Mouse (Mus musculus): ENCODE results near the gene Nup188. TPM values are rescaled to one million over a fixed set of nuclear protein-coding genes. Genes with fewer than 3 reads are reported as not detected.

Gene Nup188
- polyA plus RNA-seq (2017; shearing (Covaris generic)) = 32.5 TPM

DNA sequence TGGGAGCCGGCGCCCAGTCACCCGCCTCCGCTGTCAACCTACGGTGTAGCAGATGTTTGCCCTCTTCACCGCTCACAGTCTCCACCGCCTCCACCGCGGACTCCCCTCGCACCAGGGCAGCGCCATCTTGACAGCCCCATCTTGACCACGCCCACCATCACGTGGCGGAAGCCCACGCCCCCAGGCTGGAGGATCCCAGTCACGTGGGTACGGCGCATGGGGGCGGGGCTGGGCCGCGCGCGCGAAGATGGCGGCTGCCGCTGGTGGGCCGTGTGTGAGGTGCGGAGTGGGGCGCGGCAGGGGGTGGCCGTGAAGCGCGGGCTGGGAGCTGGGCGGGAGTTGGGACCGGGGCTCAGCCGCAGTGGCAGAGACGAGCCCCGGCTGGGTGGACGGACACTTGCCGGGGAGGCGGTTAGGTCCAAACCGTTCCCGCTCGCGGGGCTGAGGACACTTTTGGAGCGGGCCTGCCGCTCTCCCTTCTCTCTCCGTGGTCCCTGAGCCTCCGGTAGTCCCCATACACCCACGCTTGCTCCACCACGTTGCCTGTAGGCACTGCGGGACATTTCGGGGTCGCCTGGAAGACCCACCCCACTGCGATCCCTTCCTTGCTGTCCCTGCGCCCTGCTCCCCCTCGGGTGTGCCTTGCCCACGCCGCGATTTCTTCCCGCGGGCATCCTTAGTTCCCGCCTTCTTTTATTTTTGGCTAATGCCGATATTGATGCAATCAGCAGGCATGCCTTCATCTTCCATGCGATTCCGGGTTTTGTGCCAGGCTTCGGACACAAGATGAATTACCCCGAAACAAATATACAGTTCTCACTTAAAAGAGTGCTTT, at the start of gene Nup188, which contains the start of gene Dolk:
Gene Nup188 (plus strand): TSS at position 206 of the 835 bp plus-strand sequence.
Gene Dolk (minus strand): TSS at position 143 of the 835 bp plus-strand sequence.

DNA sequence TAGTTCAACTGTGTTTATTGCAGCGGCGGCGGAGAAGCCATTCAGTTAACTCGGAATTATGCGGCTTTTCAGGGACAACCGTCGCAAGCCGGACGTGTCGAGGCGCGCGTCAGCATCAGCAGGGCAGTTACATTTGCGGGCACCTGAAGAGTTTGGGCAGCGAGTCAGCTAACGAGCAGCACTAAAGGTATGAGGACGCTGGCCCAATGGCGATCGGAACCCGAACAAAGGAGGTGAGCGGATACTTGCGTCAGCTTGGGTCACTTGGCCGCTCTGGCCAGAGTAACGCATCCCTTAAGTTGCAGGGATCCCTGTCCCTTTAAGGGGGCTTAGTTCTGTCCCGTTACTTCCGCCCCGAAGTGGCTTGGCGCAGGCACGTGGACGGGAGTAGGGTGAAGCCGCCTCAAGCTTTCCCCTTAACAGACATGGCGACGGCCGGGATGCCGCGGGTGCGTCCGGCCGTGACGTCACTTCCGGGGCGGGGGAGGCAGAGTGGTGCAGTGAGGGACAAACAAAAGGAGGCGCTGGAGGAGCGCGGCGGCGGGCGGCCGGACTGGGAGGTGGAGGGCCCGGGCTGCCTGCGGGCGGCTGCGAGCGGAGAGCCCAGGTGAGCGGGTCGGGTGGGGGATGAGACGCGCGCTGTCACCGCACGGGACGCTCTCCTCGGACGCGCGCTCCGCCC, 48.9 kb upstream of the Nup188 start, which contains the start of gene Lrrc8a:
Gene Lrrc8a (plus strand): TSS at position 517 of the 682 bp plus-strand sequence.

GRCm38 (mm10) chr2:30240267-30240666, 45.9 kb upstream of the Nup188 start, which contains the start of gene Gm28035:
TSS of gene Gm28035 (plus strand) at chr2:30240567.

GRCm38 (mm10) chr2:30265767-30266253, 20.4 kb upstream of the Nup188 start, which contains the start of gene Phyhd1:
TSS of gene Phyhd1 (plus strand) at chr2:30266203.

DNA sequence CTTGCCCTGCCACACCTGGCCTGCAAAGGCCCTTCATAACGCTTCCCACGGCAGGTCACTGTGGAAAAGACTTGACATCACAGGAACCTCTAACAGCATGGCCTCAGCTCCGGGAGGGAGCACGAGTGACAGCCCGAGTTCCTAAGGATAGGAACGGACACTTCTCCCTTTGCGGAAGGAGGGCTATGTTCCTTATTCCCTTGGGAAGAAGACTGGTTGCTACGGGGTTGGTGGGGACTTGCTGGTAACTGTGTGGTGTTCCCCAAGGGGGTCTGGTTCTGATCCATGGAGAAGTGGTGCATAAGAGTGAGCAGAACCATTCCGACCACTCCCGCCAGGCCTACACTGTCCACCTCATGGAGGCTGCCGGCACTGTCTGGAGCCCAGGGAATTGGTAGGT, 5.5 kb upstream of the Nup188 start, which contains the start of gene Gm28038:
Gene Gm28038 (plus strand): TSS at position 301 of the 400 bp plus-strand sequence.

DNA sequence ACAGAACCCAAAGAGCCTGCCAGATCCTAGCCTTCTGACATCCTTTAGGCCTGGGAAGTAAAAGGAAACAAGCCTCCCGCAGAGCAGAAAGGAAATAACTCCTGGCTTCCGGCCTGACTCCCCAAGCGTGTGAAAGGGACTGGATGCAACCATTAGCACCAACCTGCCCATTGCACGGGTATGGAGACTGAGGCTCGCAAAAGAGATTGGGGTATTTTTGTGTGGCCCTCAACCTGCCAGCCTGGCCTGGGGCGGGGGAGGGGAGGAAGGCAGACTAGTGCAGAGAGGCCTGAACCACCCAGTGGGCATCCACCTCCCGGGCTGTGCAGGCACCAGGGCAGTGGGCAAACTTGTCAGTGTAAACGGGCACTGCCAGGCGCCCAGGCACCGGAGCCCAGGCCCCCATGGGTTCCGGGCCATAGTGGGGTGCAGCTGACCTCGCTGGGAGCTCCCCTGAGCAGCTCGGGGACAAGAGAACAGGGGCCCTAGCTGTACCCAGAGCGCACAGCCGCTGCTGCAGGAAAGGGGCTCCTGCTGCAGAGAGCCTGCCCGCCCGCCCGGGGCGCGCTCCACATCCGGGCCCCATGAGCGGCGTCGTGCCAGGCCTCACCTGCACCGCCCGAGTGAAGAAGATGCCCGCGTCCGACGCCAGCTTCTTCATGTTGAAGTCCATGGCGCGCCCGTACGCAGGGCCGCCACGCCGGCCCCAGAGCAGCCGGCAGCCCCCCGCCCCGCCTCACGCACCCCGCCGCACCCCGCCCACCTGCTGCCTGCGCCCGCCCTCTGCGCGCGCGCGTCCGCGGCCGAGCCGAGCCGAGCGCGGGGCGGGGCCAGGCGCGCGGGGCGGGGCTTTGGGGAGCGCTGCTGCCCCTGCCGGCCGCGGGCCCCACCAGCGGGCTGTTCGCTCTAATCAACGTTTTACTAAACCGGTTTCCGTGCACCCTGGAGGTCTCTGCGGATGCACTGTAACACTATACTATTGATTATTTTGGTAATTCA, 72.6 kb downstream of the Nup188 start, which contains the start of gene Sh3glb2:
Gene Sh3glb2 (minus strand): TSS at position 805 of the 999 bp plus-strand sequence.

DNA sequence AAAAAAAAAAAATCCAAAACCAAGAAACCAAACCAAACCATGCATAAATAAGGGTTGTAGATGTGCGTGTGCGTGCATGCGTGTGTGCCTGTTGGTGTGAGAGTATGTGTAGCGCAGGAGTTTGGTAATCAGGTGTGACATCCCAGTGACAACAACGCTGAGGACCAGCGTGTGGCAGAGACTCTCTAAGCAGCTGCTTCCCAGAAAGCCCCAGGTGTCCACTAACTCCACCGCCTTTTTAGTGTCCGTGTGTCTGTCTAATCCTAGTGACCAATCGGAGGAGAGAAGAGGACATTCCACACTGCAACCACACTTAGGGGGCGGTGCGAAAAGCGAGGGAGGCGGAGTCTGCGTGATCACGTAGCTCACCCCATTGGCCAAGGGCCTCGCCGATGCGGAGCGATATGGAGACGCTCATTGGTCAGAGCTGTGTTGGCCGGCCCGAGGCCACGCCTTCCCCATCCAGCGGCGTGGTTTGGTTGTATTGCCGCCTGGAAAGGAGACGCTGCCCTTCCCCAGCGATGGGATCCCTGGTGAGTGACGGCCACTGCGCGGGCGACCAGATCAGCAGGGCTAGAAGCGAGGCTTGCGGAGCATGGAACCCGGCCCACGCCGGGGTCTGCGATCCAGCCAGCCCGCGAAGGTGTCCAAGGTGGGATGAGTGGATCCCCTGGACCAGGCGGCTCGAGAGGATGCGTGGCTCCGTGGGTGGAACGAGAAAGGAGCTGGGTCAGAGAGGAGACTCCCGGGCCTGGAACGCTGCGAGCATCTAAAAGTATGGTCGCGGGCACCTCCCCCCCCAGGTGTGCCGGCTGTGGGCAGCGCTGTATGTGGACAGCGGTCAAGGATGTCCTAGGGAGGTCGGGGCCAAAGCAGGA, 77.8 kb downstream of the Nup188 start, which contains the start of gene Miga2:
Gene Miga2 (plus strand): TSS at position 461 of the 878 bp plus-strand sequence.

DNA sequence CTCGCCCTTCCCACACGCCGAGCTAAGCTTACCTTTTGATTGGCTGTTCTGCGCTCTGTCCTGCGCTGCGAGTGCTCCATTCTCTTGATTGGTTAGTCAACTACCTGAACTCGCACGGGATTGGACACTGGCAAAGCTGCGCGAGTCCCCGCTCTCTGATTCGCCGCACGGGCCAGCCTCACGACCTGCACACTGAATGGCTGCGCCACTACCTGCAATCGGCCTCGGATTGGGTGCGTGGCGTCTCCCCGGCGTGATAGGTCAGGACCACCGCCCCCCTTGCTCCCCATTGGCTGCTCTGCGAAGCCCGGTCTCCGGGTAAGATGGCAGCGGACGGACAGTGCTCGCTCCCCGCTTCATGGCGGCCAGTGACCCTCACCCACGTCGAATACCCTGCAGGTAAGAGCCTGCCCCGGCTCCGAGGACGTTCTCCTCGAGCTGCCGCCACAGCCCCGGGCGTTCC, 105.9 kb downstream of the Nup188 start, which contains the start of gene Dolpp1:
Gene Dolpp1 (plus strand): TSS at position 141 of the 463 bp plus-strand sequence.

Other genes starting within 250 kb of the Nup188 start
- gene Wdr34, start 237.5 kb upstream of the Nup188 start, polyA plus RNA-seq (2017; shearing (Covaris generic)) = 1.1 TPM
- 121 TPM for gene Set, start 229.0 kb upstream of the Nup188 start, polyA plus RNA-seq (2017; shearing (Covaris generic))
- gene Pkn3, start 208.7 kb upstream of the Nup188 start, polyA plus RNA-seq (2017; shearing (Covaris generic)) = 1.0 TPM
- gene Zdhhc12, start 192.7 kb upstream of the Nup188 start, polyA plus RNA-seq (2017; shearing (Covaris generic)) = 30.9 TPM
- 26.8 TPM for gene Zer1, start 161.8 kb upstream of the Nup188 start, polyA plus RNA-seq (2017; shearing (Covaris generic))
- gene Tbc1d13, start 152.7 kb upstream of the Nup188 start, polyA plus RNA-seq (2017; shearing (Covaris generic)) = 10.6 TPM
- 1.6 TPM for gene Endog, start 114.9 kb upstream of the Nup188 start, polyA plus RNA-seq (2017; shearing (Covaris generic))
- 50.1 TPM for gene Spout1, start 107.9 kb upstream of the Nup188 start, polyA plus RNA-seq (2017; shearing (Covaris generic))
- 14.6 TPM for gene Kyat1, start 80.5 kb upstream of the Nup188 start, polyA plus RNA-seq (2017; shearing (Covaris generic))
- gene Lrrc8a, start 48.7 kb upstream of the Nup188 start, polyA plus RNA-seq (2017; shearing (Covaris generic)) = 8.7 TPM
- 0.52 TPM for gene Gm28035, start 45.8 kb upstream of the Nup188 start, polyA plus RNA-seq (2017; shearing (Covaris generic))
- 5.2 TPM for gene Phyhd1, start 20.2 kb upstream of the Nup188 start, polyA plus RNA-seq (2017; shearing (Covaris generic))
- gene Gm28038, start 5.4 kb upstream of the Nup188 start, polyA plus RNA-seq (2017; shearing (Covaris generic)) = not detected
- 22.4 TPM for gene Dolk, start 63 bp upstream of the Nup188 start, polyA plus RNA-seq (2017; shearing (Covaris generic))
- gene Sh3glb2, start 72.9 kb downstream of the Nup188 start, polyA plus RNA-seq (2017; shearing (Covaris generic)) = 125 TPM
- gene Miga2, start 77.8 kb downstream of the Nup188 start, polyA plus RNA-seq (2017; shearing (Covaris generic)) = 16.6 TPM
- 38.2 TPM for gene Dolpp1, start 105.9 kb downstream of the Nup188 start, polyA plus RNA-seq (2017; shearing (Covaris generic))
- gene Crat, start 129.4 kb downstream of the Nup188 start, polyA plus RNA-seq (2017; shearing (Covaris generic)) = 5.7 TPM
- 103 TPM for gene Ptpa, start 129.6 kb downstream of the Nup188 start, polyA plus RNA-seq (2017; shearing (Covaris generic))
- 0.20 TPM for gene Ier5l, start 187.8 kb downstream of the Nup188 start, polyA plus RNA-seq (2017; shearing (Covaris generic))

Measured in CD4-positive, CD25-positive, alpha-beta regulatory T cell, adult 9 weeks (primary cell).